Mouse (Mus musculus): Measurements from ENCODE around the gene Col4a3bp.

The Col4a3bp gene

DNA sequence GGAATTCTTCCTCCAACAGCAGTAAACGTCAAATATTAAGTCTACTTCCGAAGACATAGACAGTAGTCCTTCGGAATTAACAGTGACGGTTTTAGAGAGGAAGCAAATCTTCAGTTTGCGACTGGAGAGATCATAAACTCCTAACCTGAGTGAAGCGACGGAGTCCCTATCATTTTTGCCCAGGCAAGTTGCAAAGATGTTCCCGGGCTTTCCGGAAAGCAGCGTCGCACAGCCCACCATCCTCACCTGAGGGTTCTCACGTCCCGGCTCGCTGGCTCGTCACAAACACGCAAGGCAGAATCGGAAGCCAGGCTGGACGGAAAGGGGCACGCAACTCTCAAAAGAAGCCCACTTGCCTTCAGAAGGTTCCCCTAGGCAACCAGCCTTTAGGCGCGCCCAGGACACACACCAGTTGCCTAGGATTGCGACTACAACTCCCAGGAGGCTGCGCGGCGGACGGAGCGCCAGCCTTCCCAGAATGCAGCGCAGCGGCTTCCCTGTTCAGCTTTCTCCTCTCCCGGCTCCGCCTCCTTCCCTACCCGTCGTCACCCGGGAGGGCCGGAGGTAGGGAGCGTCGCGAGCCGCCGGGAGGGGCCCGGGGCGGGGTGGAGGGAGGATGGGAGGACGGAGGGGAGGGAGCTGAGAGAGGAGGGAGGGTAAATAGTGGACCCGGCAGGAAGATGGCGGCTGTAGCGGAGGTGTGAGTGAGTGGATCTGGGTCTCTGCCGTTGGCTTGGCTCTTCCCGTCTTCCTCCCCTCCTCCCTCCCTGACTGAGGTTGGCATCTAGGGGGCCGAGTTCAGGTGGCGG, at the start of gene Col4a3bp, which contains the start of gene Polk:
TSS of gene Col4a3bp (plus strand) at position 538 of the 809 bp plus-strand sequence.
TSS of gene Polk (minus strand) at position 499 of the 809 bp plus-strand sequence.
- ATAC-seq (ENCODE audit: low TSS enrichment) = peak; percentile 99

DNA sequence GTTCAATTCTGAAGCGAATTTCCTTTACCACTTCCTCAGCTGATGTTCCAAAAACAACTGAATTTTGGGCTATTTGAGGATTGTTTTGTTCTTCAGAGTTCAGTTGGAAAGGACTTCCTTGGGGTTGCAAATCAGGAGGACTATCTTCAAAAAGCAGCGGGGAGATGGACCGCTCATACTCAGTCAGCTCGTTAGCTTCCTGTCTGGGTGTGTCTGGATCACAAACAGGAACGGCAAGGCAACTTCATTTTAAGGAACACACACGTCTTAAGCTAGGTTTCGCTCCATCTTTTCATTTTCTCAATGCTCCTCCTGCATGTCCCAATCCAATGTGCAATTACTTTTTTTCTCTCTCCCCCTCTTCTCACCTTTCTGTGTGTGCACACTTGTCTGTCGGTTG, 45.8 kb upstream of the Col4a3bp start:
- no peak for ATAC-seq (ENCODE audit: low TSS enrichment)

DNA sequence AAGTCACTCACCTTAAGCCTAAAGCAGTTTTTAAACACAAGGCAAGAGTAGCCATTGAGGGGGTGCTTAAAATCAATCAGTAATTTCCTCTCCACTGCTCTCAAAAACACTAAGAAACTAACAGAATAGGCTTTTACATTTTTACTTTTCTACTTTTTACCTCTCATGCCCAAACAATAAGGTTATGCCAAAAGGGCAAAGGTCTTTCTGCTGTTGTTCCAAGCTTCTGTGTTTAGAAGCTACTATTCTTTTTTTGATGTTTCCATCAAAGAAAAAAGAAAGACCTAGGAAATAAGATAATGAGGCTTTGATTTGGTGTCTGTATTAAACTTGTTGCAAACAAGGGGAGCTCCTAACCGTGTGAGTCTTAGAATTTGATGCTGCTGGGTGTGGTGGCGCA, 42.5 kb upstream of the Col4a3bp start:
- no peak for ATAC-seq (ENCODE audit: low TSS enrichment)

DNA sequence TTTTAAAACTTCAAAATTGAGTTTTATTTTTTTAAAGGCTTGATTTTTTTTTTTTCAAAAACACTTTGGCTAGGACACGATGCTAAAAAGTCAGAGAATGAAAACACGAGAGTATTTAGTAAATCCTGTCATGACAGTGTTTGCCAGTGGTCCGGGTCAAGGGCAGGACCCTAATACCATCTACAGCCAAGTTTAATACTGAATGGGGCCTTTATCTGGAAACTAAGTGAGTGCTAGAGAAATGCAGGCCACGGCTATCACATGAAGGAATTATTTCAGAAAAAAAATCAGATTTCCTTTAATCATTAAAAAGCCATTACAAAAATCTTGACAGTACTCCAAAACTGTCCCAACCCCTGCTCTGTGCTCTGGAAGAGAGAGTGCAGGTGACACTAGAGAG, 36.8 kb upstream of the Col4a3bp start:
- no peak for ATAC-seq (ENCODE audit: low TSS enrichment)

DNA sequence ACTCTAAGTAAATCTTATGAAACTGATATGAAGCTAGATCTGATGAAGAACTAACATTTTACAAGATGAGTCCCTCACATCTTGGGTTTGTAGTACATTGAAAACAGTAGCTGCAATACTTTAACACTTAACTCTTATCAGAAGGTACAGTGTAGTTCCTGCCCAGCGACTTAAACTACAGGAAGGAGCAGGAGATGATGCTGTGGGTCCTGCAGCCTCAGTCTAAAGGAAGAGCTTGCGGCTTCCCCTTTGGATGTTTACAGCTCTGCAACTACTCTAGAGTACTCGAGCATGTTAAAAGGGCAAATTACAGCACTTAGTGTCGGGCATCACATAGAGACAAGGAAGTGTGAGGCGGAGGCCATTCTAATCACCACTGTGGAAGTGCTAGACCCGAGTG, 36.1 kb upstream of the Col4a3bp start:
- no peak for ATAC-seq (ENCODE audit: low TSS enrichment)

DNA sequence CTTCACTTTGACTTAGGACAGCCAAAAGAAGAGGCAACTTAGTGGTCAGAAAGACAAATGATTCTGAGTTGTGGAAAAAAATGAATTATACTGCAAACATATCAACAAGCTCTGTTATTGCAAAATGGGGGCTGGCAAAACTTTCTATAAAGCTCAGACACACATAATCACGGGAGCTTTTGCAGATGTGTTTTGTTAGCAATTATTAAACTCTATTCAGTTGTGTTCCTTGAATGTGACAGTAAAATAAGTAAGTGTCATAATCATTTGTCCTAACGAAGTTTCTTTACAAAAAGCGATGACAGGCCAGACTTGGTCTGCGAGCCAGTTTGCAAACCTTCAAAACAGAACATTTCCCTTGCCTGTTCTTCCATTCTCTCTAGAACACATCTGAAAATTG, 34.9 kb upstream of the Col4a3bp start:
- ATAC-seq (ENCODE audit: low TSS enrichment) = no peak

DNA sequence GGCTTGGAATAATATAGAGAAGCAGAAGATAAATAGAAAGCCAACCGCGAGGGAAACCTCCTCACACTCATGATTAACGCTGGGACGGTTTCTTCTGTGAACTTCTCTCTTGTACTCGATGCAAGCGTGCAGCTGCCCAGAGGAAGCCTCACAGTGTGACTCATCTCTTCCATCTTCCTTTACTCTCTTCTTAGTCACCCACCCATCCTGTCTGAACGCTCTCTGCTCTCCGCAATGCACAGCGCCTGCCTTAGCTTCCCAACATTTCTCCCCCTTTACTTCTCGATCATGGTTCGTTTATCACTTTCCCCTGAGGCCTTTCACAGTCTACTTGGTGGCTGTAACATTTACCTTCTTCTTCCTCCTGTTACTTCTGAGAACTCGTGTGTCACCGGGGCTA, 31.8 kb upstream of the Col4a3bp start:
- peak; percentile 97 for ATAC-seq (ENCODE audit: low TSS enrichment)

DNA sequence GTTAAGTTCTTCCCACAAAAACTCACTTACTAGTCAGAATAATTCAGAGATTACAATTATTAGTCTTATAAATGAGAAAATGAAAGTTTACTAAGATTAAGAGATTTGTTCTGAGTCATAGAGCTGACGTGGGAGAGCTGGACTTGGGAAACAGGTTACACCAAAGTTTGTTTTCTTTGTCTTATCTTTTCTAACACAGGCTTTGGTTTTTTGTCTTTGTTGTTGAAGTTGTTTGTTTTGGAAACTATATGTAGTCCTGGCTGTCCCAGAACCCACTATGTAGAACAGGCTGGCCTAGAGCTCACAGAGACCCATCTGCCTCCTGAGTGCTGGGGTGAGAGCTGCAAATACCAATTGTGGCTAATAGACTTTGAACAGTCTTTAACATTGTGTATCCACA, 31.2 kb upstream of the Col4a3bp start:
- ATAC-seq (ENCODE audit: low TSS enrichment) = no peak

DNA sequence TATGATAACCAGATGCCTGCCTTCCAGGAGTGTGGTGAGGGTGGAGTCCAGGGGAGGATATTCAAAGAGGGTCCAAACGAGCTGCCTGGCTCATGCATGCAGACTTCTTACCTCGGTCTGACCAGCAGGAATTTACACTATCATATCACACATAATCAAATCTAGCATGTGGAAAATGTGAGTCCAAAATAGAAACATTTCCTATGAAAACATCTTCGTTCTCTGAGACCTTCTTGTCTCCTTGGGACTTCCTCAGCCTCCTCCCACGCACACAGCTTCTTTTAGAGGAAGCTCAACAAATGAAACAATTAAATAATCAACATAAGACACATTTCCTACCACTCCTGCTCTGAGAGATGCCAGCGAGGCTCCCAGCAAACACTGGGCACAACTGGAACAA, 30.5 kb upstream of the Col4a3bp start:
- ATAC-seq (ENCODE audit: low TSS enrichment) = no peak

DNA sequence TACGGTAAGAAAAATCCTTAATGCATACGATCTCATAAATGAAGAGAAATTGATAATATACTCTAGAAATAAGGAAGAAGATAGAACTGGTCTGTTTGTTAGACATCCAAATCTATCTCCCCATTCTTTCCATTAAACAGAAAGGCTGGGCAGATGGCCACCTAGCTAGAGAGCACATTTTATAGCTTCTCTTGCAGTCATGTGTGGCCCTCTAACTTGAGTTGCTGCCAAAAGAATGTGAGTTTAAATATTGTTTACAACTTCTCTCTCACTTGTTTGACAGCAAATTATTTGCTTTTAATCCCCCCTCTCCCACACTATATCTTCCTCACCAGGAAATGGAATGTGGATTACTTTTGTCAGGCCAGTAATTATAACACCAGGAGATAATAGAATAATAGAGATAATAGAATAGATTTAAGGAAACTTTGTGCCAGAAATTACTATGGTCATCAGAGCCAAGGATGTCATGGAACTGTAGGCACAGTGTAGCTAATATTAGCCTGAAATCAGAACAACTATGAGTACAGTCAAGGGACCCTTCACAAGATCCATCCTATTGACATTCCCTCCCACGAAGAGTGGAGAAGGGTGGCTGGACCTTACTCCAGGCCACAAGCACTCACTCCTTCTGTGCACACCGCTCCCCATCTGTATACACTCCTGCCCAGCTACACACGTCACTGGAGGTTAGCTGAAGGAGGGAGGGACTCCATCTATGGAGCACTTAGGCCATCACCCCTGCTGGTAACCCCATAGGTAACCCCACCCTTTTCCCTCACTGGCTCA, 28.1 kb upstream of the Col4a3bp start:
- ATAC-seq (ENCODE audit: low TSS enrichment) = no peak

DNA sequence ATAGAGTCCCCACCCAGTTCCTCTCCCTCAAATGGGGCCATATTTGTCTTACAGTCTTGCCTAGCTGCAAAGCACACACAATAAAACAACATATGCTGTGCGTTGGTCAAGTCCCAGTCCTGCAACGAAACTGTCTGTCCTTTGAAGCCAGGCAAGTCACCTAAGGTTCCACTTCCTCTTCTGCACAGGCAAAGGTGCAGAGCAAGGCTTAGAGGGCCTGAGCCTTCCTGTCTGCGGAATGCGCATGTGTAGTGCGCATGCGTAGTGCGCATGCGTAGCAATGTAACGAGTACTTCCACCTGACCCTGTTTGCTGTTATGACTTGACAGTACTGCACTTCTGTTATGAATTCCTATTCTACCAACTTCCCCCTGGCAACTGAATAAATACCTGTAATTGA, 26.2 kb upstream of the Col4a3bp start:
- no peak for ATAC-seq (ENCODE audit: low TSS enrichment)

DNA sequence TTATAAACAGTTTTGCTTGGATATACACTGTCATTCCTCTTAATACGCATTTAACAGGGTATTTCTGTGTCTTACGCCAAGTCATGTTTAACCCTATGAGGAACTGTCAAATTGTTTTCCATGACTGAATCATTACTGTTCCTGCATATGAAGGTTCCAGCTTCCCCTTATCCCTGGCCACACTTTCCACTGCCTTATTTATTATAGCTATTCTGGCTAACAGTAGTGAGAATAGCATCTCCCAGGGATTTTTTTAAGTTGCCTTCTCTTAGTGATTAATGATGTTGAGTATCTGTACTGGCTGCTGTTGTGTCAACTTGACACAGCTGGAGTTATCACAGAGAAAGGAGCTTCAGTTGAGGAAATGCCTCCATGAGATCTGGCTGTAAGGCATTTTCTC, 25.1 kb upstream of the Col4a3bp start:
- ATAC-seq (ENCODE audit: low TSS enrichment) = no peak

DNA sequence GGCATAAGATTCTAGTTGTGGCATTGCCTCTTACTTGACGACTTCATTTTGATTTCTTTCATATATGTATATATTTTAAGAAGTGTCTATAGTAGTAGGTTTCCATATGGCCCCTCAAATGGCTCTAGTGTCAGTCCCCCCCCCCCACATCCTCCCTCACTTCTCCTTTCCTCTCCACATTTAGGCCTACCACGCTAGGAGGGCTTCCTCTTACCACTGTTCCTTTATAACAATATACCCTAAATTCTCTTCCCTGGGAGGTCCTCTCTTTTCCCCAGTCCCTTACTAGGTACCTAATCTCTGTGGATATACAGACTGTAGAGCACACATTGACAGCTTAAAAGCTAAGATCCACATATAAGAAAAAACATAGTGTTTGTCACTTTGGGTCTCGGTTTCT, 21.1 kb upstream of the Col4a3bp start:
- no peak for ATAC-seq (ENCODE audit: low TSS enrichment)

DNA sequence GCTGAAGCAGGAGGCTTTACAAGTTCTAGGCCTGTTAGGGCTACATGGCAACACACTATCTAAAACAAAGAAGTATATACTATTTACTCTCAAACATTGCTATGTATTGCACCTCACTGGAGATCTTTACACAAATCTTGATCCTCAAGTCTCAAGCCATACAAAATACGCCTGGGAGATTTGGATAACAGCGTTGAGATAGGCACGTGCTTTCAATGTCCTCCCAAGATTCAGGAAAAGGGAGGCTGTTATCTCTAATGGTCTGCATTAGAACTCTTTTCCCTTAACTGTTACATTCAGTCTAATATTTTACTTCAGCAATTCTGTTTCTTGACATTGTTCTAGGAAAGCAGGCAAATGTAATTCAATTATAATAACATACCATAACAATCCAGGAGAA, 15.4 kb upstream of the Col4a3bp start:
- ATAC-seq (ENCODE audit: low TSS enrichment) = no peak

DNA sequence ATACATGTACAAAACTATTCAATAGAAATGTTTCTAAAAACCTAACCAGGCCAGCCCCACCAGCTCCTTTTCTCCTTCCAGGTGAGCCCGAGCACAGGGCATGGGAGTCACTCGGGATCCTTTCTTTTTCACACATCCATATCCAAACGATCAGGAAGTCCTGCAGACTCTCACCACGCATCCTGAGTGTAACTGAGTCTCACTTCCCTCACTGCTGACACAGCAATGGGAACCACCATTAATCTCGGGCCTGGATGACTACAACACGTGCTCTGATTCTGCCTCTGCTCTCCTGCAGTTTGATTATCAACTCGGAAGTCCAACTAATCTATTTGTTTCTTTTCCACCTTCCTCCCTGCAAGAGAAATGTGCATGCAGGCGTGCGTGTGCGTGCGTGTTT, 14.6 kb upstream of the Col4a3bp start:
- no peak for ATAC-seq (ENCODE audit: low TSS enrichment)

DNA sequence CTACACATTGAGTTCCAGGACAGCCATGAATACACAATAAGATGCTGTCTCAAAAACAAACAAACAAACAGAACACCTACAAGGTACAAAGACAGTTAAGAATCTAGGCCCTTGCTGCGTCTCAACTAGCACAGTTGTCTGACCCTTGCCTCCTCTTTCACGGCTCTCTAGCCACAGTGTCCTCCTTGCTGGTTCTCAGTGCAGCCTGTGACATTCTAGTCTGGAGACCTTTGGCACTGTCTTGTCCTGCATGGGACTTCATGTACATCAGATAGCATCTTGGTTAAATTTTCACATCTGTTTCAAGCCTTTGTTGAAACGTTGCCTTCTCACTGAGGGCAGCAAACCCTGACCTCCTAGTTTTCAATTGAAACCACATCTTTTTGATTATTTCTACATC, 13.6 kb upstream of the Col4a3bp start:
- no peak for ATAC-seq (ENCODE audit: low TSS enrichment)

DNA sequence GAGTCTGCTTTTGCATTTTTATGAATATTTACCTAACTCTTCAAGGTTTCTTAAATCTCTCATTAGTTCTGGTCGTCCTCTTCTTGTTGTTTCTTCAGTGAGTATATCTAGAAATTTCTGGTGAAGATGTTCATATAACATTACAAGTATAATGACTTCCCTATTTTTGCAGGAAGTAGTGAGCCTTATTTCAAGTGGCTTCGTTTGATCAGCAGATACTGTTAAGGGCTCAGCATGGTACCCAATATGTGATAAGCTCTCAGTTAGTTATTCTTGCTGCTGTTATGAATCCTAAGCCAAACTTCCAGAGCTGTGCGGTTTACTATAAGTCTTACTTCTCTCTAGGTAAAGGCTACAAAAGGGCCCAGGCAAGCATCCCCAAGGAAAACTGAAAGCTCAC, 12.9 kb upstream of the Col4a3bp start:
- ATAC-seq (ENCODE audit: low TSS enrichment) = no peak

DNA sequence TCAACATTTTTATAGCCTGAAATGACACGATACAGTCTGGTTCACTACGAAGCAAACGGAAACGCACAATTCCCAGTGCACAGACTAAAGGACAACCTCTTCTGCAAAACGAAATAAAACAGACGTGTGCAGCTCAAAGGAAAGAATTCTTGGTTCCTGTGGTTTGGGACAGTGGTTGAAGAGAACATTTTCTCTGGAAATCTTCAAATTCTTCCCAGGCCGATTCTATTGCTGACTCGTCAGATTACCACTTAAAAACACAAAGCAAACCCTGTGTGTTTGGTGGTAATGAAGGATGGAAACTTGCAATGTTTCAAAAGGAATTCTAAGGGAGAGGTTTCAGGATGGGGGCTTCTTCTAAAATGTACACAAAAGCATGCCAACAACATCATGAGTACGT, 12.4 kb upstream of the Col4a3bp start:
- no peak for ATAC-seq (ENCODE audit: low TSS enrichment)

DNA sequence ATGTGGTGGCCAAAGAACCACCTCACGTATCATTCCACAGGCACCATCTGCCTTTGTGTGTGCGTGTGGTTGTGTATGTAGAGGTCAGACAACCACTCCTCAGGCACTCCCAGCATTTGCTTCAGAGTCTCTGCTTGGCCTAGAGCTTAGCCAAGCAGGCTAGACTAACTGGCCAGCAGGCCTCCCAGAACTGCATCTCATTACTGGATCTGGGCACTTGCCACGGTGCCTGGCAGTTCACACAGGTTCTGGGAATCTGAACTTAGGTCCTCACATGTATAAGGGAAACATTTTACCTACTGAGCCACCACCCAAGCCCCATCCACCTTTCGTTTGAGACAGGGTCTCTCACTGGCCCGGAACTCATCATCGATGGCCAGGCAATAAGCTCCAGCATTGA, 10.2 kb upstream of the Col4a3bp start:
- no peak for ATAC-seq (ENCODE audit: low TSS enrichment)

DNA sequence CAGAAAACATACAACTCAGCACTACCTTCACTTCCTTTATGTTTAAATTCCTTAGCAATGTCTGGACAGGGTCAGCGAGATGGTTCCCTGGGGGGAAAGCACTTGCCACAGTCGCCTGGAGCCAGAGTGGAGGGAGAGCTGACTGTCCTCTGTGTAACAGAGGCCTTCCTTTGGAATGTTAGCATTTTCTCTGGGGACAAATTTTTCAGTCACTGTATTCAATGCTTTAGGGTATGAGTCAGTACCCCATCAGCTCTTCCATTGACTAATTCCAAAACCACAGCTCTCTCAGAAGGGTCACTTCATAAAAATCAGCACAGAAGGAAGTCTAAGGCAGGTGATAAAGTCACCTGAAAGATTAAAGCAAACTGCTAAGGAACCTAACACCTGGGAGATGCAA, 8.7 kb upstream of the Col4a3bp start:
- no peak for ATAC-seq (ENCODE audit: low TSS enrichment)

DNA sequence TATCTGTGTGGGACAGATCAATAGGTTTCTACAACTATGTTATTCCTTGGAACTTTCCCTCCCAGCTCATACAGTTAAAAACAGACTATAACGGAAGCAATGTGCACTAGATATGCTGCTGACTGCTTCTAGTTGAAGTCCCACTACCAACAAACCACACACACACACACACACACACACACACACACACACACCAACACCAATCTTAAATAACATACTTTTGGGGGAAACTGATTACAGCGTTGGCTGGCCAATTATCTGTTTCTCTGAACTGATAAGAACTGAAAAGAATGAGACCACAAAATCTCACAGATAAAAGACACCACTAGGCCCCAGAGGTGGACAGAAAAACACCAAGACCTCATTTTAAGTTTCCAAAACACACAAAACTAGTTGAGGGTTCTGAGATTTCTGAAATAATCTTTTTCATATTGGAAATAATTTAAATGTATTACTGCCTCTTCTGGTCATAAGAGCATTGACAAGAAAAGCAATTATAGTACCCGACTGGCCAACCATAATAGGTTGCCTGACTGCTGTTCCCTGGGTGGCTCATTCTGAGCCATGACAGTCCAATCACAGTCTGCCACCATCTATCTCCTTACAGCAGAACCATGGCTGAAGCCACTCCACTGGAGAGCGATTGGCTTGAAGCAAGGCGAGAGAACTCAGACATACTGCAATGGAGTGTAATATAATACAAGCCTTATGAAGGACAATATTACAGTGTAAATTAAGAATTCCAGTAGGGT, 5.4 kb upstream of the Col4a3bp start:
- ATAC-seq (ENCODE audit: low TSS enrichment) = no peak

DNA sequence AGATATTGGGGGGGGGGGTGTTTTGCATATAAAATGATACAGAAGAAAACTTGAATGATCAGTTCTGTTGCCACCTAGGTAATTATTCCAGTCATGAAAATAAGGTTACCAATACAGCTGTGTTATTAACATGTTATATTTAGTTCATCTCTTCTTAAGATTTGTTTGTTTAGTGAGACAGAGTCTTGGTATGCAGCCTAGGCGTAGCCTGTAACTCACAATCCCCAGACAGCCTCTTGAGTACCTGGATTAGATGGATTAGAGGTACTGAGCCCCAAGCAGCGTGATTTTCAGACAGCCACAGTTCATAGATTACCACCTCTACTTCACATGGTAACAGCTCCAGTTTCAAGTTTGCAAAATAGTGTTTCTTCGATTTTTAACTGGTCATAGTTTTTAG, 4.3 kb upstream of the Col4a3bp start:
- ATAC-seq (ENCODE audit: low TSS enrichment) = no peak

DNA sequence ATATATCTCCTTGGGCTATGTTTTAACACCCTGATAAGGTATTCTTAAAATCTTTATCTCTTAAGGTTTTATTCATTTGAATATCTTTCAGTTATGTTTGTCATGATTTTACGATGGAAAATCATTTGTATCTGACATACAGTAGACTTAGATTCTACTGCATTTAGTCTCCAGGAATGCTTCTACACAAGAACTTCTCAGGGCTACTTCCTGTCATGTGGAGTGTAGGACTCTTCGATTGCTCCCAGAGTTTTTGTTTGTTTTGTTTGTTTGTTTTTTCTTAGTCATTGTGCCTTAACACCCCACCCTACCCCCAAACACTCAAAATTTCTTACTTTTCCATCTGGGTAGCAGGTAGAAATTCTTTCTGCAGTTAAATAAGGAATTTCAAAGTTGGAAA, 1.0 kb upstream of the Col4a3bp start:
- no peak for ATAC-seq (ENCODE audit: low TSS enrichment)

All from frontal cortex, adult (tissue).